Mouse (Mus musculus) midbrain, embryonic 13.5 days (tissue): ENCODE data around the gene Tsga10ip. TPM values are rescaled to one million over a fixed set of nuclear protein-coding genes. Genes with fewer than 3 reads are reported as not detected.

ENCODE experiments used
- ATAC-seq: fragments of 200-750 bp; cut with Nextera tagmentation; 2 replicates; pipeline ENCODE4 v1.8.0; 2017; ENCODE audit warnings: mild to moderate bottlenecking, moderate TSS enrichment, moderate library complexity
- H3K27ac ChIP-seq: fragments of 300-500 bp; sonication (generic); 2 replicates; pipeline ENCODE4 v1.5.1; 2015; ENCODE audit warnings: inconsistent platforms, mild to moderate bottlenecking, moderate library complexity
- H3K27me3 ChIP-seq: fragments of 300-500 bp; sonication (generic); 2 replicates; pipeline ENCODE4 v1.6.1; 2015; ENCODE audit warnings: mild to moderate bottlenecking, inconsistent platforms
- H3K36me3 ChIP-seq: fragments of 300-500 bp; sonication (generic); 2 replicates; pipeline ENCODE4 v1.6.1; 2015; ENCODE audit warnings: mild to moderate bottlenecking, inconsistent platforms
- H3K4me1 ChIP-seq: fragments of 300-500 bp; sonication (generic); replicated peaks from 2 replicates; pipeline ENCODE4 v1.6.1; 2015; ENCODE audit warnings: inconsistent platforms
- H3K4me2 ChIP-seq: fragments of 300-500 bp; sonication (generic); replicated peaks from 2 replicates; pipeline ENCODE4 v1.6.1; 2015; ENCODE audit warnings: moderate library complexity, mild to moderate bottlenecking, inconsistent platforms
- H3K4me3 ChIP-seq: fragments of 300-500 bp; sonication (generic); replicated peaks from 2 replicates; pipeline ENCODE4 v1.5.1; 2015; ENCODE audit warnings: mild to moderate bottlenecking, inconsistent platforms
- H3K9ac ChIP-seq: fragments of 300-500 bp; sonication (generic); replicated peaks from 2 replicates; pipeline ENCODE4 v1.6.1; 2015; ENCODE audit warnings: mild to moderate bottlenecking, inconsistent platforms
- H3K9me3 ChIP-seq: fragments of 300-500 bp; sonication (generic); 2 replicates; pipeline ENCODE4 v1.6.1; 2016; ENCODE audit warnings: mild to moderate bottlenecking, inconsistent platforms
- WGBS: fragments of 180-500 bp; shearing (Covaris S2); methylation state at CpG from one replicate; pipeline ENCODE4 v1.1.7; 2015; 5-methylcytosine and 5-hydroxymethylcytosine counted together
- polyA plus RNA-seq: library from polyadenylated mRNA; unstranded; fragments of >200 nt; fragmentation: Nextera tagmentation; extraction: Ambion mirVana; gene quantifications from 2 replicates; pipeline ENCODE4 v1.2.1, GENCODE M21; 2015

Gene Tsga10ip
- polyA plus RNA-seq, 1 experiment from 2014 or later: 0.55 TPM

- H3K9me3 ChIP-seq: no peaks in the 10 kb centered on the region
- peak overlapping the region; percentile 40 for H3K4me3 ChIP-seq
- 5% methylated on average over 34 of the region's 34 CpGs for WGBS
- H3K27ac ChIP-seq: no peak overlapping the region
- H3K9ac ChIP-seq: peak overlapping the region; percentile 66
- 0 out of 2 replicates have a peak, but pooled peaks cover 2% of the 10 kb centered on the region for H3K27me3 ChIP-seq
- peaks cover 5% of the 10 kb centered on the region for H3K4me1 ChIP-seq
- no peaks in the 10 kb centered on the region for H3K36me3 ChIP-seq
- ATAC-seq: peak; percentile 56; the same call in 1 of the 2 replicates
- peak overlapping the region; percentile 63 for H3K4me2 ChIP-seq
Measured at GRCm38 (mm10) chr19:5348526-5349501, 53.5 kb downstream of the Tsga10ip start.

GRCm38 (mm10) chr19:5348064-5348463, 54.3 kb downstream of the Tsga10ip start:
- 81% methylated on average over 6 of the region's 6 CpGs for WGBS
- 0 out of 2 replicates have a peak, but pooled peaks cover 2% of the 10 kb centered on the region for H3K27me3 ChIP-seq
- H3K4me2 ChIP-seq: no peak overlapping the region
- no peaks in the 10 kb centered on the region for H3K9me3 ChIP-seq
- H3K4me1 ChIP-seq: peaks cover 5% of the 10 kb centered on the region
- no peak overlapping the region for H3K27ac ChIP-seq
- H3K9ac ChIP-seq: no peak overlapping the region
- H3K36me3 ChIP-seq: no peaks in the 10 kb centered on the region
- H3K4me3 ChIP-seq: no peak overlapping the region
- ATAC-seq: peak; percentile 14; the same call in 1 of the 2 replicates

DNA sequence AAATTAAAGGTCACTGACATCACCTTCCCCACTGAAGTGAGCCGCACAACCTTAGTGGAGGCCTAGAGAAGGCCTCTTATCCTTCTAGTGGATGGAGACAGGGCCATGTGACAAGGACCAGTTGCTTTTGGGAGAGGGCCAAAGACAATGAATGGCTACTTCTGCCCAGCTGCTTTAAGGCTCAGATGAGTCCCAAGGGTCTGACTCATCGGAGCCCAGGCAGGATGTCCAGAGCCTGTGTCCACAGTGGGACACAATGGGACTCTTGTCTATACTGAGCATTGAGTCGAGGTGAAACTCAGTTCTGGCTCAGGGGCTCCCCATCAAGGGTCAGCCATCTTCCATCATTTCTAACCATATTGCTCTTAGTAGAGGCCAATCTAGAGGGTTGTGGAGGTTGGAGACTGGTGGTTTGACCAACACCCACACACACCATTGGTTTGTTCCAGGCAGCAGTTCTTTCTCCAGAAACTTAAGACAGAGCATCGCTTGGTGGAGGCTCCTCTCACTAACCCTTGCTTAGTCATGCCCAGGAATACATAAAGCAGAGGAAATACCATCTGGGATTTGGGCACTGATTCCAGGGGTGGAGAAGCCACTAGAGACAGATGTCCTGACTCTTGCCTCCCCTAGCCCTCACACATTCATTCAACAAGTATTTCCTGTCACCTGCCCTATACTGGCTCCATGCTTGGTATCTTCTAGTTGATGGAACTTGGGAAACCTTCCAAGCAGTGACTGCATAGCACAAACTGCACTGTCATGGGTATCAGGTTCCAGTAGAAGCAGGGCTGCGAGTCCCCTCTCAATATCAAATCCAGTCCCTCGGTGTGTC, 56.8 kb downstream of the Tsga10ip start:
- Histone ChIP-seq H3K36me3 (no peaks in the 10 kb centered on the region), H3K4me3 (no peak overlapping the region), H3K9ac (no peak overlapping the region), H3K4me2 (no peak overlapping the region), H3K27ac (no peak overlapping the region), H3K27me3 (0 out of 2 replicates have a peak, but pooled peaks cover under 1% of the 10 kb centered on the region), H3K4me1 (peaks cover 5% of the 10 kb centered on the region), H3K9me3 (no peaks in the 10 kb centered on the region)
- 80% methylated on average over 6 of the region's 6 CpGs for WGBS
- ATAC-seq: no peak

DNA sequence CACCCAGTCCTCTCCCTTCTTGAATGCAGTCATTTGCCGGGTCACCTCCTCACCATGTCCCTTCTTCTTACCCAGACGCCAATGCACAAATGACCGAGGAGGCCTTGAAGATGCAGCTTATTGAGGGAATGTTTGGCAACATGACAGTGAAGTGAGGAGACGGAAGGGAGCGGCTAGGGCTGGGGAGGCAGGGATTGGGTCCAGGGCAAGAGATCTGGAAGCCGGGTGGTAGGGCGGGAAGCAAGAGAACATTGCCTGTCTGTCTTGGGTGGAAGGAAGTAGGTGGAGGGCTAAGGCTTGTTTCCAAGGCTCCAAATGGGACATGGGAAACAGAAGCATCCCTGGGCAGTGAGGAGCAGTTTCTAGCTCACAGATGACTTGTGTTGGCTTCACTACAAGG, 61.0 kb downstream of the Tsga10ip start:
- WGBS: 94% methylated on average over 7 of the region's 7 CpGs
- no peak overlapping the region for H3K4me2 ChIP-seq
- no peaks in the 10 kb centered on the region for H3K27me3 ChIP-seq
- H3K9me3 ChIP-seq: no peaks in the 10 kb centered on the region
- no peak overlapping the region for H3K4me3 ChIP-seq
- H3K4me1 ChIP-seq: no peaks in the 10 kb centered on the region
- H3K9ac ChIP-seq: no peak overlapping the region
- H3K27ac ChIP-seq: no peak overlapping the region
- ATAC-seq: no peak
- H3K36me3 ChIP-seq: no peaks in the 10 kb centered on the region

Other genes starting within 250 kb of the Tsga10ip start
- gene Pacs1, start 129.4 kb downstream of the Tsga10ip start, polyA plus RNA-seq: 31.5 and 32.0 TPM in 2 replicates
- 399 and 419 TPM in 2 replicates for gene Sf3b2, start 107.1 kb downstream of the Tsga10ip start, polyA plus RNA-seq
- 29.3 and 33.6 TPM in 2 replicates for gene Gal3st3, start 104.2 kb downstream of the Tsga10ip start, polyA plus RNA-seq
- not detected in 2 replicates for gene Catsper1, start 66.8 kb downstream of the Tsga10ip start, polyA plus RNA-seq
- 4.5 and 5.8 TPM in 2 replicates for gene Cst6, start 53.0 kb downstream of the Tsga10ip start, polyA plus RNA-seq
- gene Eif1ad, start 35.8 kb downstream of the Tsga10ip start, polyA plus RNA-seq: 63.7 and 64.0 TPM in 2 replicates
- 366 and 375 TPM in 2 replicates for gene Banf1, start 35.4 kb downstream of the Tsga10ip start, polyA plus RNA-seq
- gene Sart1, start 13.8 kb downstream of the Tsga10ip start, polyA plus RNA-seq: 74.3 and 78.8 TPM in 2 replicates
- 303 and 313 TPM in 2 replicates for gene Drap1, start 22.5 kb upstream of the Tsga10ip start, polyA plus RNA-seq
- gene AI837181, start 22.6 kb upstream of the Tsga10ip start, polyA plus RNA-seq: 51.6 and 60.3 TPM in 2 replicates
- gene Fosl1, start 45.0 kb upstream of the Tsga10ip start, polyA plus RNA-seq: not detected in 2 replicates
- gene Ccdc85b, start 55.4 kb upstream of the Tsga10ip start, polyA plus RNA-seq: 6.9 and 9.7 TPM in 2 replicates
- gene Fibp, start 58.1 kb upstream of the Tsga10ip start, polyA plus RNA-seq: 183 and 192 TPM in 2 replicates
- gene Ctsw, start 66.0 kb upstream of the Tsga10ip start, polyA plus RNA-seq: 5.2 and 5.7 TPM in 2 replicates
- gene Efemp2, start 71.4 kb upstream of the Tsga10ip start, polyA plus RNA-seq: 31.8 and 33.4 TPM in 2 replicates
- gene Mus81, start 85.9 kb upstream of the Tsga10ip start, polyA plus RNA-seq: 52.1 and 53.2 TPM in 2 replicates
- 3,599 and 3,660 TPM in 2 replicates for gene Cfl1, start 87.9 kb upstream of the Tsga10ip start, polyA plus RNA-seq
- 0.26 and 0.27 TPM in 2 replicates for gene 1700020D05Rik, start 101.3 kb upstream of the Tsga10ip start, polyA plus RNA-seq
- 70.4 and 73.6 TPM in 2 replicates for gene Snx32, start 108.0 kb upstream of the Tsga10ip start, polyA plus RNA-seq
- 0.14 TPM in 1 of 2 replicates, not detected in the other for gene Ovol1, start 158.1 kb upstream of the Tsga10ip start, polyA plus RNA-seq
- gene Ap5b1, start 165.5 kb upstream of the Tsga10ip start, polyA plus RNA-seq: 2.0 and 2.3 TPM in 2 replicates
- 91.3 and 98.9 TPM in 2 replicates for gene Rnaseh2c, start 199.3 kb upstream of the Tsga10ip start, polyA plus RNA-seq
- gene Kat5, start 207.7 kb upstream of the Tsga10ip start, polyA plus RNA-seq: 82.3 and 89.3 TPM in 2 replicates
- 30.9 and 35.4 TPM in 2 replicates for gene Rela, start 235.0 kb upstream of the Tsga10ip start, polyA plus RNA-seq